Mouse (Mus musculus): ENCODE results near the gene Gna15. TPM values are rescaled to one million over a fixed set of nuclear protein-coding genes. Genes with fewer than 3 reads are reported as not detected.

Gna15 gene
- total and polyA plus RNA-seq, 3 experiments = 23.0 to 142 (median 33.0) TPM

- Histone ChIP-seq H3K36me3 (ENCODE audit: control insufficient read depth in 1 of 2, insufficient read depth in 2 of 2, low read length in 2 of 2) (peaks cover 0 to 7% of the 10 kb centered on the region in 2 experiments; a peak in 3 of 4 replicates), H3K9ac (ENCODE audit: control insufficient read depth, low read depth, low read length, poor library complexity, severe bottlenecking) (no peak overlapping the region), H3K9me3 (replicated peaks; ENCODE audit: insufficient read depth, low read length) (no peaks in the 10 kb centered on the region), H3K79me2 (ENCODE audit: control insufficient read depth, insufficient read depth, low read length, poor library complexity) (no peaks in the 10 kb centered on the region; the same call in 1 of the 2 replicates), H3K27me3 (ENCODE audit: control insufficient read depth in 1 of 2, insufficient read depth in 2 of 2, low read length in 2 of 2) (no peaks in the 10 kb centered on the region), H3K4me3 (ENCODE audit: control insufficient read depth in 1 of 2, insufficient read depth in 1 of 2, low read depth in 2 of 2, low read length in 2 of 2) (no peak overlapping the region), H3K4me1 (ENCODE audit: control insufficient read depth in 1 of 2, insufficient read depth in 2 of 2, low read length in 2 of 2) (peaks cover 0 to 20% of the 10 kb centered on the region in 2 experiments; a peak in 3 of 4 replicates), H3K27ac (ENCODE audit: control insufficient read depth, low read depth, low read length) (no peak overlapping the region)
- TF ChIP-seq CTCF (IDR thresholded peaks at IDR 0.05 in 2 of 3, conservative IDR thresholded peaks at IDR 0.05 in 1 of 3; ENCODE audit: control insufficient read depth in 1 of 3, insufficient read depth in 1 of 3, low read depth in 2 of 3, low read length in 3 of 3, poor library complexity in 1 of 3, severe bottlenecking in 1 of 3) (no peak), MEF2A (IDR thresholded peaks at IDR 0.05; ENCODE audit: extremely low read depth, insufficient replicate concordance, low read depth, low read length, poor library complexity, severe bottlenecking) (no peak), HCFC1 (IDR thresholded peaks at IDR 0.05; ENCODE audit: low read depth, low read length) (no peak), CHD1 (IDR thresholded peaks at IDR 0.05; ENCODE audit: low read depth, low read length) (no peak), POLR2AphosphoS2 (IDR thresholded peaks at IDR 0.05; ENCODE audit: low read length) (no peak), ZKSCAN1 (IDR thresholded peaks at IDR 0.05; ENCODE audit: low read depth, low read length) (no peak), ELF1 (IDR thresholded peaks at IDR 0.05; ENCODE audit: low read depth, low read length) (no peak), MAZ (IDR thresholded peaks at IDR 0.05; ENCODE audit: low read depth, low read length) (no peak), ZNF384 (IDR thresholded peaks at IDR 0.05; ENCODE audit: low read depth, low read length) (no peak)
- DNase-seq (ENCODE audit: low read depth, low spot score) = no peak
Measured at GRCm38 (mm10) chr10:81501863-81502262, 22.2 kb downstream of the Gna15 start.

DNA sequence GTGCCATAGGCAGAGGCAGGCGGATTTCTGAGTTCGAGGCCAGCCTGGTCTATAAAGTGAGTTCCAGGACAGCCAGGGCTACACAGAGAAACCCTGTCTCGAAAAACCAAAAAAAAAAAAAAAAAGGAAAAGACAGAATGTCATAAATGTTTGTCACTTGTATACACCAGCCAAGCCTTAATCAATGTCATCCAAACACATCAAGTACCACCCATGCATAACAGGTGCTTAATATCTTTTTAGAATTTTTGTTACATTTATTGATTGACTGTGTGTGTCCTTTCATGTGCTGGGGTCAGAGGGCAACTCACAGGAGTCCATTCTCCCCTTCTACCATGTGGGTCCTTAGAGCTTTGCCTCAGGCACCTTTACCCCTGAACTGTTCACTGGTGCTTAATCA lies 24.0 kb downstream of the Gna15 start, which contains the start of gene S1pr4:
TSS of gene S1pr4 (minus strand) at position 101 of the 400 bp plus-strand sequence.
- no peak within 1 kb of the TSS for H3K27ac ChIP-seq (ENCODE audit: control insufficient read depth, low read depth, low read length)
- no peaks in the 10 kb centered on the region for H3K27me3 ChIP-seq (ENCODE audit: control insufficient read depth in 1 of 2, insufficient read depth in 2 of 2, low read length in 2 of 2)
- H3K9ac ChIP-seq (ENCODE audit: control insufficient read depth, low read depth, low read length, poor library complexity, severe bottlenecking) = no peak within 1 kb of the TSS
- no peak within 1 kb of the TSS for H3K4me3 ChIP-seq (ENCODE audit: control insufficient read depth in 1 of 2, insufficient read depth in 1 of 2, low read depth in 2 of 2, low read length in 2 of 2)
- H3K79me2 ChIP-seq (ENCODE audit: control insufficient read depth, insufficient read depth, low read length, poor library complexity) = peaks cover 12% of the 10 kb centered on the region
- no peak for DNase-seq (ENCODE audit: low read depth, low spot score)
- H3K9me3 ChIP-seq (replicated peaks; ENCODE audit: insufficient read depth, low read length) = no peaks in the 10 kb centered on the region
- H3K4me1 ChIP-seq (ENCODE audit: control insufficient read depth in 1 of 2, insufficient read depth in 2 of 2, low read length in 2 of 2) = peaks cover 0 to 21% of the 10 kb centered on the region in 2 experiments; a peak in 3 of 4 replicates
- H3K36me3 ChIP-seq (ENCODE audit: control insufficient read depth in 1 of 2, insufficient read depth in 2 of 2, low read length in 2 of 2) = peaks cover 0 to 8% of the 10 kb centered on the region in 2 experiments; a peak in 2 of 4 replicates
- no peak for TF ChIP-seq MAX (IDR thresholded peaks at IDR 0.05; ENCODE audit: low read length)
- no peak for TF ChIP-seq MAFK (IDR thresholded peaks at IDR 0.05; ENCODE audit: borderline replicate concordance, low read depth, low read length)
- TF ChIP-seq KAT2A (conservative IDR thresholded peaks at IDR 0.05; ENCODE audit: low read depth, low read length) = no peak
- no peak for TF ChIP-seq RAD21 (IDR thresholded peaks at IDR 0.05; ENCODE audit: low read depth, low read length)
- TF ChIP-seq MAZ (IDR thresholded peaks at IDR 0.05; ENCODE audit: low read depth, low read length) = no peak
- TF ChIP-seq MEF2A (IDR thresholded peaks at IDR 0.05; ENCODE audit: extremely low read depth, insufficient replicate concordance, low read depth, low read length, poor library complexity, severe bottlenecking) = no peak
- no peak for TF ChIP-seq E2F4 (IDR thresholded peaks at IDR 0.05; ENCODE audit: borderline replicate concordance, low read depth, low read length)
- no peak for TF ChIP-seq TAL1 (IDR thresholded peaks at IDR 0.05; ENCODE audit: low read length)
- TF ChIP-seq TCF12 (IDR thresholded peaks at IDR 0.05; ENCODE audit: low read depth, low read length) = no peak
- no peak for TF ChIP-seq GATA1 (IDR thresholded peaks at IDR 0.05; ENCODE audit: low read depth, low read length)

All from MEL (cell line).